Mouse (Mus musculus): ENCODE data around the gene Krt24. TPM values are rescaled to one million over a fixed set of nuclear protein-coding genes. Genes with fewer than 3 reads are reported as not detected.
A peak's percentile ranks its signal among the peaks of the same experiment; 100 is the strongest.

Krt24 gene
- polyA plus RNA-seq (2016; fragmentation: Nextera tagmentation; extraction: Ambion mirVana) = 0.33 and 0.51 TPM in 2 replicates

- H3K9me3 ChIP-seq = no peaks in the 10 kb centered on the region
- no peaks in the 10 kb centered on the region for H3K36me3 ChIP-seq
- no peak within 1 kb of the TSS for H3K9ac ChIP-seq
- WGBS = 40% methylated on average over 11 of the region's 11 CpGs
- 0 out of 2 replicates have a peak within 1 kb of the TSS, but pooled peaks have one; percentile 36 for H3K27ac ChIP-seq
- peaks cover 5% of the 10 kb centered on the region; the same call in 1 of the 2 replicates for H3K4me1 ChIP-seq
- H3K4me3 ChIP-seq = no peak within 1 kb of the TSS
- H3K4me2 ChIP-seq (replicated peaks) = no peak within 1 kb of the TSS
- ATAC-seq (ENCODE audit: insufficient number of reproducible peaks, insufficient read depth, low FRiP score, low TSS enrichment) = no peak
- no peaks in the 10 kb centered on the region for H3K27me3 ChIP-seq
Observed at GRCm38 (mm10) chr11:99284833-99285312, at the start of gene Krt24. Gene Krt24, minus strand, starts transcription at chr11:99285262.

GRCm38 (mm10) chr11:99333426-99333825 is 48.4 kb upstream of the Krt24 start:
- H3K9me3 ChIP-seq = no peaks in the 10 kb centered on the region
- H3K4me1 ChIP-seq = no peaks in the 10 kb centered on the region
- no peaks in the 10 kb centered on the region for H3K27me3 ChIP-seq
- H3K4me3 ChIP-seq = no peak overlapping the region
- H3K4me2 ChIP-seq (replicated peaks) = no peak overlapping the region
- H3K9ac ChIP-seq = no peak overlapping the region
- WGBS = 76% methylated on average over 13 of the region's 13 CpGs
- no peak for ATAC-seq (ENCODE audit: insufficient number of reproducible peaks, insufficient read depth, low FRiP score, low TSS enrichment)
- H3K27ac ChIP-seq = no peak overlapping the region
- H3K36me3 ChIP-seq = no peaks in the 10 kb centered on the region

GRCm38 (mm10) chr11:99329655-99330054 is 44.6 kb upstream of the Krt24 start:
- WGBS = 76% methylated on average over 2 of the region's 2 CpGs
- Histone ChIP-seq H3K9ac (no peak overlapping the region), H3K27ac (no peak overlapping the region), H3K4me1 (no peaks in the 10 kb centered on the region), H3K36me3 (no peaks in the 10 kb centered on the region), H3K4me3 (no peak overlapping the region), H3K9me3 (no peaks in the 10 kb centered on the region), H3K27me3 (no peaks in the 10 kb centered on the region), H3K4me2 (replicated peaks) (no peak overlapping the region)
- no peak for ATAC-seq (ENCODE audit: insufficient number of reproducible peaks, insufficient read depth, low FRiP score, low TSS enrichment)

GRCm38 (mm10) chr11:99322851-99323250 is 37.8 kb upstream of the Krt24 start, which contains the start of gene Krt25:
Gene Krt25, minus strand, starts transcription at chr11:99322951.
- Histone ChIP-seq H3K9me3 (no peaks in the 10 kb centered on the region), H3K27me3 (no peaks in the 10 kb centered on the region), H3K4me2 (replicated peaks) (no peak within 1 kb of the TSS), H3K36me3 (no peaks in the 10 kb centered on the region), H3K4me3 (no peak within 1 kb of the TSS), H3K27ac (no peak within 1 kb of the TSS), H3K4me1 (no peaks in the 10 kb centered on the region), H3K9ac (no peak within 1 kb of the TSS)
- WGBS = 87% methylated on average over 11 of the region's 11 CpGs
- no peak for ATAC-seq (ENCODE audit: insufficient number of reproducible peaks, insufficient read depth, low FRiP score, low TSS enrichment)

GRCm38 (mm10) chr11:99321094-99321493 is 36.0 kb upstream of the Krt24 start:
- Histone ChIP-seq H3K4me1 (no peaks in the 10 kb centered on the region), H3K9me3 (no peaks in the 10 kb centered on the region), H3K27ac (no peak overlapping the region), H3K27me3 (no peaks in the 10 kb centered on the region), H3K9ac (no peak overlapping the region), H3K4me2 (replicated peaks) (no peak overlapping the region), H3K4me3 (no peak overlapping the region), H3K36me3 (no peaks in the 10 kb centered on the region)
- ATAC-seq (ENCODE audit: insufficient number of reproducible peaks, insufficient read depth, low FRiP score, low TSS enrichment) = no peak
- 89% methylated on average over 14 of the region's 14 CpGs for WGBS

GRCm38 (mm10) chr11:99319127-99319526 is 34.1 kb upstream of the Krt24 start:
- no peak overlapping the region for H3K4me3 ChIP-seq
- WGBS = 71% methylated on average over 9 of the region's 9 CpGs
- H3K27me3 ChIP-seq = no peaks in the 10 kb centered on the region
- H3K9ac ChIP-seq = no peak overlapping the region
- no peaks in the 10 kb centered on the region for H3K4me1 ChIP-seq
- H3K27ac ChIP-seq = no peak overlapping the region
- H3K4me2 ChIP-seq (replicated peaks) = no peak overlapping the region
- no peaks in the 10 kb centered on the region for H3K9me3 ChIP-seq
- no peaks in the 10 kb centered on the region for H3K36me3 ChIP-seq
- no peak for ATAC-seq (ENCODE audit: insufficient number of reproducible peaks, insufficient read depth, low FRiP score, low TSS enrichment)

GRCm38 (mm10) chr11:99316543-99316942 is 31.5 kb upstream of the Krt24 start:
- Histone ChIP-seq H3K9ac (no peak overlapping the region), H3K4me1 (no peaks in the 10 kb centered on the region), H3K9me3 (no peaks in the 10 kb centered on the region), H3K4me3 (no peak overlapping the region), H3K27ac (no peak overlapping the region), H3K4me2 (replicated peaks) (no peak overlapping the region), H3K27me3 (no peaks in the 10 kb centered on the region), H3K36me3 (no peaks in the 10 kb centered on the region)
- WGBS = 63% methylated on average over 8 of the region's 8 CpGs
- ATAC-seq (ENCODE audit: insufficient number of reproducible peaks, insufficient read depth, low FRiP score, low TSS enrichment) = no peak

GRCm38 (mm10) chr11:99314594-99314993 is 29.5 kb upstream of the Krt24 start:
- H3K9me3 ChIP-seq = no peaks in the 10 kb centered on the region
- no peaks in the 10 kb centered on the region for H3K27me3 ChIP-seq
- H3K4me2 ChIP-seq (replicated peaks) = no peak overlapping the region
- H3K9ac ChIP-seq = no peak overlapping the region
- no peak overlapping the region for H3K27ac ChIP-seq
- H3K4me3 ChIP-seq = no peak overlapping the region
- H3K36me3 ChIP-seq = no peaks in the 10 kb centered on the region
- no peak for ATAC-seq (ENCODE audit: insufficient number of reproducible peaks, insufficient read depth, low FRiP score, low TSS enrichment)
- 85% methylated on average over 2 of the region's 2 CpGs for WGBS
- no peaks in the 10 kb centered on the region for H3K4me1 ChIP-seq

- H3K9ac ChIP-seq = no peak overlapping the region
- WGBS = 89% methylated on average over 1 of the region's 1 CpGs
Observed at GRCm38 (mm10) chr11:99310882-99311281, 25.8 kb upstream of the Krt24 start.

GRCm38 (mm10) chr11:99307579-99307978 is 22.5 kb upstream of the Krt24 start:
- ATAC-seq (ENCODE audit: insufficient number of reproducible peaks, insufficient read depth, low FRiP score, low TSS enrichment) = no peak
- no peaks in the 10 kb centered on the region for H3K4me1 ChIP-seq
- no peaks in the 10 kb centered on the region for H3K9me3 ChIP-seq
- H3K27ac ChIP-seq = no peak overlapping the region
- H3K36me3 ChIP-seq = no peaks in the 10 kb centered on the region
- H3K4me2 ChIP-seq (replicated peaks) = no peak overlapping the region
- no peak overlapping the region for H3K9ac ChIP-seq
- WGBS = 27% methylated on average over 2 of the region's 2 CpGs
- H3K27me3 ChIP-seq = no peaks in the 10 kb centered on the region
- no peak overlapping the region for H3K4me3 ChIP-seq

More at GRCm38 (mm10) chr11:99310882-99311281, 25.8 kb upstream of the Krt24 start:
- H3K27me3 ChIP-seq = no peaks in the 10 kb centered on the region
- H3K4me2 ChIP-seq (replicated peaks) = no peak overlapping the region
- no peak overlapping the region for H3K27ac ChIP-seq
- H3K9me3 ChIP-seq = no peaks in the 10 kb centered on the region
- no peaks in the 10 kb centered on the region for H3K36me3 ChIP-seq
- no peaks in the 10 kb centered on the region for H3K4me1 ChIP-seq
- ATAC-seq (ENCODE audit: insufficient number of reproducible peaks, insufficient read depth, low FRiP score, low TSS enrichment) = no peak
- H3K4me3 ChIP-seq = no peak overlapping the region

GRCm38 (mm10) chr11:99295039-99295438 is 10.0 kb upstream of the Krt24 start:
- no peak overlapping the region for H3K9ac ChIP-seq
- 61% methylated on average over 5 of the region's 5 CpGs for WGBS
- no peak overlapping the region for H3K27ac ChIP-seq
- H3K27me3 ChIP-seq = no peaks in the 10 kb centered on the region
- no peaks in the 10 kb centered on the region for H3K9me3 ChIP-seq
- H3K4me2 ChIP-seq (replicated peaks) = no peak overlapping the region
- H3K4me3 ChIP-seq = no peak overlapping the region
- H3K36me3 ChIP-seq = no peaks in the 10 kb centered on the region
- no peak for ATAC-seq (ENCODE audit: insufficient number of reproducible peaks, insufficient read depth, low FRiP score, low TSS enrichment)
- no peaks in the 10 kb centered on the region for H3K4me1 ChIP-seq

- Histone ChIP-seq H3K27me3 (no peaks in the 10 kb centered on the region), H3K4me2 (replicated peaks) (no peak overlapping the region), H3K9me3 (no peaks in the 10 kb centered on the region), H3K4me3 (no peak overlapping the region), H3K4me1 (no peaks in the 10 kb centered on the region), H3K36me3 (no peaks in the 10 kb centered on the region), H3K27ac (no peak overlapping the region), H3K9ac (no peak overlapping the region)
- 62% methylated on average over 5 of the region's 5 CpGs for WGBS
- no peak for ATAC-seq (ENCODE audit: insufficient number of reproducible peaks, insufficient read depth, low FRiP score, low TSS enrichment)
Observed at GRCm38 (mm10) chr11:99292846-99293245, 7.8 kb upstream of the Krt24 start.

All from embryonic facial prominence, embryonic 12.5 days (tissue).